Mouse (Mus musculus): ENCODE measurements around the gene Chd2.

- TF ChIP-seq CTCF (IDR thresholded peaks at IDR 0.05; ENCODE audit: extremely low read depth, insufficient read depth, insufficient read length, insufficient replicate concordance) = no peak
- no peak for TF ChIP-seq POLR2A (IDR thresholded peaks at IDR 0.05; ENCODE audit: low read depth, low read length)
These were observed 4.4 kb downstream of the Chd2 start for GRCm38 (mm10) chr7:73537228-73537627.
